ENCODE assay signal across 13 mouse cellular contexts in genomic region chr10:39242398-39242797, GRCm38 (mm10).
"Had no signal": no experiment of that assay in that cellular context is flagged by ENCODE, and none has a peak within 500 bp of the region (broad histone marks: within the 10 kb centered on the region; RNA-seq: fewer than 3 reads in every experiment).

No protein-coding gene starts in this region.

- H3K4me3 ChIP-seq: megakaryocyte, embryonic 14.5 days; midbrain, embryonic 13.5 days; midbrain, embryonic 15.5 days; neural tube, embryonic 12.5 days; stomach, embryonic 15.5 days had no signal

- ATAC-seq: midbrain, embryonic 13.5 days; midbrain, embryonic 15.5 days had no signal

- H3K9ac ChIP-seq: lung, embryonic 14.5 days; midbrain, embryonic 13.5 days; midbrain, embryonic 15.5 days; neural tube, embryonic 12.5 days; stomach, embryonic 15.5 days had no signal

- H3K27ac ChIP-seq: midbrain, embryonic 13.5 days; midbrain, embryonic 15.5 days; neural tube, embryonic 12.5 days; stomach, embryonic 15.5 days; stomach, postnatal 0 days had no signal

- H3K9me3 ChIP-seq: megakaryocyte, embryonic 14.5 days; midbrain, embryonic 13.5 days; midbrain, embryonic 15.5 days; neural tube, embryonic 12.5 days; stomach, embryonic 15.5 days had no signal

- H3K27me3 ChIP-seq: midbrain, embryonic 13.5 days; midbrain, embryonic 15.5 days; neural tube, embryonic 12.5 days; stomach, embryonic 15.5 days had no signal

- H3K36me3 ChIP-seq: midbrain, embryonic 13.5 days; midbrain, embryonic 15.5 days; neural tube, embryonic 12.5 days; stomach, embryonic 15.5 days had no signal

- DNase-seq: lung, adult 18-20 months; lung, embryonic 14.5 days; lung, postnatal 10 days; lung, postnatal 4 days; right cerebral cortex, postnatal 14 days; thymus, postnatal 36 days had no signal

- H3K4me2 ChIP-seq: lung, embryonic 14.5 days; midbrain, embryonic 11.5 days; midbrain, embryonic 13.5 days; midbrain, embryonic 15.5 days; neural tube, embryonic 12.5 days; stomach, embryonic 15.5 days had no signal
